Mouse (Mus musculus): ENCODE results near the gene Cntnap5a. TPM values are rescaled to one million over a fixed set of nuclear protein-coding genes. Genes with fewer than 3 reads are reported as not detected.

Gene Cntnap5a
- polyA plus RNA-seq, 1 experiment from 2014 or later: 0.03 TPM

DNA sequence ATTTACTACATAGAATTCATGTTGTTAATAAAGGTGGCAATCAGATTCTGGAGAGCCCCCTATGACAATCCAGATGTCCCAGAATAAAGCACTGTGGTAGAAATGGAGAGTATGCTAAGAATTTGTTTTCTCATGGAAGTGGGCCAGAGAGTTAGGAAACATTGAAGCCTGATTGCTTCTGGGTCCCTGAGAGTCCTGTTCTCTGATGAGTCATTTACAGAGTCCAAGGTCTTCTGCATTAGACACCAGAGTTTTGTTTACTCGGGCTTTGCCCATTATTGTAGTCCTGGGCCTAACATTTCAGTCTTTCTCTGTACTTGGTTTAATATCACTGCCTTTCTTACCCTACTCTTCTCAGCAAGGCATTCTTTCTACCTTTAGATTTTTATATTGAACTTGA, 305.6 kb downstream of the Cntnap5a start:
- Histone ChIP-seq H3K9me3 (ENCODE audit: control insufficient read depth, low read length) (no peaks in the 10 kb centered on the region), H3K4me2 (ENCODE audit: low read depth, low read length, severe bottlenecking) (no peak overlapping the region), H3K36me3 (ENCODE audit: control insufficient read depth, insufficient read depth, low read length) (no peaks in the 10 kb centered on the region), H3K4me3 (ENCODE audit: low read depth, low read length) (no peak overlapping the region), H3K4me1 (replicated peaks; ENCODE audit: control insufficient read depth, insufficient read depth, low read length) (no peaks in the 10 kb centered on the region), H3K27ac (ENCODE audit: low read depth, low read length) (no peak overlapping the region), H3K9ac (ENCODE audit: low read length) (no peak overlapping the region), H3K27me3 (ENCODE audit: control insufficient read depth, insufficient read depth, low read length) (no peaks in the 10 kb centered on the region)
- 87% methylated on average over 1 of the region's 1 CpGs for WGBS
- DNase-seq (ENCODE audit: low spot score) (no peak), ATAC-seq (replicated peaks; ENCODE audit: low FRiP score) (no peak)

GRCm38 (mm10) chr1:116015768-116016167, 331.2 kb downstream of the Cntnap5a start:
- 92% methylated on average over 2 of the region's 2 CpGs for WGBS
- ATAC-seq (replicated peaks; ENCODE audit: low FRiP score): no peak

DNA sequence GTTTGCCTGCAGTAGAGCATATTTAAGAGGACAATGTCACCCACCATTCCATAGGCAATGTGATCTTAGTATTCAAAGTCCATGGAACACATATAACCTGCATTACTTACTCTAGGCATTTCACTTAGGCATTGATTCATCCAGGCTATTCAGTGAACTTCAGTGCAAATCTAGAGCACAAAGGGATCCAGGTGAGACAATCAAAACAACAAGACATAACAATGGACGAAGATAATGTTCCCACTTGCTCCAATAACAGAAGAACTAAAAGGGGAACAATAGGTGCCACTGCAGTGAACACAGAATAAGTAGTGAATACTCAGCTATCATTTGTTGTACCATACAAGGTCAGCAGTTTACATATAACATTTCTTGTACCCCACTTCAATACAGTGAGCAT, 345.1 kb downstream of the Cntnap5a start:
- Histone ChIP-seq H3K9ac (ENCODE audit: low read length) (no peak overlapping the region), H3K9me3 (ENCODE audit: control insufficient read depth, low read length) (no peaks in the 10 kb centered on the region), H3K36me3 (ENCODE audit: control insufficient read depth, insufficient read depth, low read length) (no peaks in the 10 kb centered on the region), H3K27ac (ENCODE audit: low read depth, low read length) (no peak overlapping the region), H3K27me3 (ENCODE audit: control insufficient read depth, insufficient read depth, low read length) (no peaks in the 10 kb centered on the region), H3K4me3 (ENCODE audit: low read depth, low read length) (no peak overlapping the region), H3K4me1 (replicated peaks; ENCODE audit: control insufficient read depth, insufficient read depth, low read length) (no peaks in the 10 kb centered on the region), H3K4me2 (ENCODE audit: low read depth, low read length, severe bottlenecking) (no peak overlapping the region)
- 89% methylated on average over 1 of the region's 1 CpGs for WGBS
- ATAC-seq (replicated peaks; ENCODE audit: low FRiP score): no peak
- no peak for DNase-seq (ENCODE audit: low spot score)

More at GRCm38 (mm10) chr1:116015768-116016167, 331.2 kb downstream of the Cntnap5a start:
- DNase-seq (ENCODE audit: low spot score): no peak
- Histone ChIP-seq H3K4me1 (replicated peaks; ENCODE audit: control insufficient read depth, insufficient read depth, low read length) (no peaks in the 10 kb centered on the region), H3K36me3 (ENCODE audit: control insufficient read depth, insufficient read depth, low read length) (no peaks in the 10 kb centered on the region), H3K9ac (ENCODE audit: low read length) (no peak overlapping the region), H3K4me2 (ENCODE audit: low read depth, low read length, severe bottlenecking) (no peak overlapping the region), H3K27me3 (ENCODE audit: control insufficient read depth, insufficient read depth, low read length) (no peaks in the 10 kb centered on the region), H3K4me3 (ENCODE audit: low read depth, low read length) (no peak overlapping the region), H3K9me3 (ENCODE audit: control insufficient read depth, low read length) (no peaks in the 10 kb centered on the region), H3K27ac (ENCODE audit: low read depth, low read length) (no peak overlapping the region)

DNA sequence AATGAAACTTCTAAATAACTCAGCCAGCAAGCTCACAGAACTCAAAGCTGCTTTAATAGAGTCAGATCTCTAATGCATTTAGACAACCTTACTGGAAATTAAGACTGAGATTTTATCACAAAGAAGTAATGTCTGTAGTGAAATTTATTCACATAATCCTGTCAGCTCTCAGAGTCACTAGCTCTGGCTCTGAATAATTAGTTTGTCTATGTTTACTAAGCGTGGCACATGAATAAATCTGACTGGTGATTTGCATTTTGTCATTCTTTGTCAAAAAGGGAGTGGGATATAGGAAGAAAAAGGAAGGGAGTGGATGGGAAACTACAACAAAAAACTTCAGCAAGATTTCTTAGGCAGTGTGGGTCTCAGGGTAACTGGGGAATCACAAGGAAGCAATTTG, 351.3 kb downstream of the Cntnap5a start:
- no peaks in the 10 kb centered on the region for H3K9me3 ChIP-seq (ENCODE audit: control insufficient read depth, low read length)
- 30% methylated on average over 1 of the region's 1 CpGs for WGBS
- no peak overlapping the region for H3K4me2 ChIP-seq (ENCODE audit: low read depth, low read length, severe bottlenecking)
- H3K27me3 ChIP-seq (ENCODE audit: control insufficient read depth, insufficient read depth, low read length): no peaks in the 10 kb centered on the region
- DNase-seq (ENCODE audit: low spot score) (no peak), ATAC-seq (replicated peaks; ENCODE audit: low FRiP score) (no peak)
- H3K9ac ChIP-seq (ENCODE audit: low read length): no peak overlapping the region
- H3K4me1 ChIP-seq (replicated peaks; ENCODE audit: control insufficient read depth, insufficient read depth, low read length): no peaks in the 10 kb centered on the region
- no peaks in the 10 kb centered on the region for H3K36me3 ChIP-seq (ENCODE audit: control insufficient read depth, insufficient read depth, low read length)
- H3K27ac ChIP-seq (ENCODE audit: low read depth, low read length): no peak overlapping the region
- H3K4me3 ChIP-seq (ENCODE audit: low read depth, low read length): no peak overlapping the region

- Histone ChIP-seq H3K9ac (ENCODE audit: low read length) (no peak overlapping the region), H3K4me3 (ENCODE audit: low read depth, low read length) (no peak overlapping the region), H3K27ac (ENCODE audit: low read depth, low read length) (no peak overlapping the region), H3K4me1 (replicated peaks; ENCODE audit: control insufficient read depth, insufficient read depth, low read length) (no peaks in the 10 kb centered on the region), H3K4me2 (ENCODE audit: low read depth, low read length, severe bottlenecking) (no peak overlapping the region), H3K9me3 (ENCODE audit: control insufficient read depth, low read length) (no peaks in the 10 kb centered on the region), H3K27me3 (ENCODE audit: control insufficient read depth, insufficient read depth, low read length) (no peaks in the 10 kb centered on the region), H3K36me3 (ENCODE audit: control insufficient read depth, insufficient read depth, low read length) (no peaks in the 10 kb centered on the region)
- ATAC-seq (replicated peaks; ENCODE audit: low FRiP score) (no peak), DNase-seq (ENCODE audit: low spot score) (no peak)
- WGBS: 90% methylated on average over 2 of the region's 2 CpGs
Measured at GRCm38 (mm10) chr1:116036894-116037293, 352.3 kb downstream of the Cntnap5a start.

- DNase-seq (ENCODE audit: low spot score) (no peak), ATAC-seq (replicated peaks; ENCODE audit: low FRiP score) (no peak)
- H3K4me1 ChIP-seq (replicated peaks; ENCODE audit: control insufficient read depth, insufficient read depth, low read length): no peaks in the 10 kb centered on the region
- H3K4me3 ChIP-seq (ENCODE audit: low read depth, low read length): no peak overlapping the region
- no peaks in the 10 kb centered on the region for H3K36me3 ChIP-seq (ENCODE audit: control insufficient read depth, insufficient read depth, low read length)
- no peaks in the 10 kb centered on the region for H3K9me3 ChIP-seq (ENCODE audit: control insufficient read depth, low read length)
- WGBS: 68% methylated on average over 1 of the region's 1 CpGs
- H3K27me3 ChIP-seq (ENCODE audit: control insufficient read depth, insufficient read depth, low read length): no peaks in the 10 kb centered on the region
- H3K9ac ChIP-seq (ENCODE audit: low read length): no peak overlapping the region
- H3K27ac ChIP-seq (ENCODE audit: low read depth, low read length): no peak overlapping the region
- no peak overlapping the region for H3K4me2 ChIP-seq (ENCODE audit: low read depth, low read length, severe bottlenecking)
Measured at GRCm38 (mm10) chr1:116044083-116044482, 359.5 kb downstream of the Cntnap5a start.

DNA sequence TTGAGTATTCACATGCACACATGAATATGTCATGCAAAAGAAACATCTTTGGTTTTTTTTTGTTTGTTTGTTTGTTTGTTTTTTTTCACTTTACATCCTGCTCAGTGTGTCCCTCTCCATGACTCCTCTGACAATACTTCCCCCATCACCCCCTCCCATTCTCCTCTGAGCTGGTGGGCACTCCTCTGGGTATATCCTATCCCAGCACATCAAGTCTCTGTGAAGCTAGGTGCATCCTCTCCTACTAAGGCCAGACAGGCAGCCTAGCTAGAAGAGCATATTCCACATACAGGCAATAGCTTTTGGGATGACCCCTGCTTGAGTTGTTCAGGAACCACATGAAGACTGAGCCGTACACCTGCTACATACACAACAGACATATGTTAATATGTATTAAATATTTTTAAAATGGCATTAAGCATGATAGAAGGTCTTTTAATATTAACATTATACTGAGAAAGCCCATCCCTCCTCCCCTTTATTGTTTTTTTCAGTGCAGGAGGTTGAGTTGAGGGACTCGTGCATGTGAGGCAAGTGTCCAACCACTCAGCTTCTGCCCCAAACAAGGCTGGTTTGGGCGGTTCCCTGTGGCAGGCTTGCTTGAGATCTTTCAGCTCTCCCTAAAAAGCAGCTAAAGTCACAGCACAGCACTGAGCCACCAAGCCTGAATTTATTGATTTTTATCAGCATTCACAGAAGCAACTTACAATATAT, 422.6 kb downstream of the Cntnap5a start:
- H3K4me1 ChIP-seq (replicated peaks; ENCODE audit: control insufficient read depth, insufficient read depth, low read length): no peaks in the 10 kb centered on the region
- 93% methylated on average over 3 of the region's 3 CpGs for WGBS
- no peaks in the 10 kb centered on the region for H3K9me3 ChIP-seq (ENCODE audit: control insufficient read depth, low read length)
- H3K27ac ChIP-seq (ENCODE audit: low read depth, low read length): no peak overlapping the region
- H3K4me3 ChIP-seq (ENCODE audit: low read depth, low read length): no peak overlapping the region
- ATAC-seq (replicated peaks; ENCODE audit: low FRiP score): no peak
- no peak for DNase-seq (ENCODE audit: low spot score)
- no peak overlapping the region for H3K9ac ChIP-seq (ENCODE audit: low read length)
- no peaks in the 10 kb centered on the region for H3K27me3 ChIP-seq (ENCODE audit: control insufficient read depth, insufficient read depth, low read length)
- no peak overlapping the region for H3K4me2 ChIP-seq (ENCODE audit: low read depth, low read length, severe bottlenecking)
- H3K36me3 ChIP-seq (ENCODE audit: control insufficient read depth, insufficient read depth, low read length): no peaks in the 10 kb centered on the region

DNA sequence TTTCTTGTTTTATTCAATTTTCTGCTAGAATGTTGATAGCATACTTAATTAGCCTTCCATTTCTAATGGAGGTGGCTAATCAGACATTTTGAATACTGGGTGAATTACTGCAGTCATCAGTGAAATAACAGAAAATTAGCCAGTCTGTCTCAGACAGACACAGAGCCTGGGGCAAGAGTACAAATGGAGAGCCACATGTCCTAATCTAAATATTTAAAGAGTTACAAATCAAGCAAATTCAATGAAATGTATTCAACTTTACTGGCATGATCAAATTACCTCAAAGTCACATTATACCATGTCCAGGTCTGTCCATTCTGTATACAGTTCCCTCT, 423.1 kb downstream of the Cntnap5a start:
- DNase-seq (ENCODE audit: low spot score): no peak
- H3K4me2 ChIP-seq (ENCODE audit: low read depth, low read length, severe bottlenecking): no peak overlapping the region

GRCm38 (mm10) chr1:116108381-116108780, 423.8 kb downstream of the Cntnap5a start:
- Histone ChIP-seq H3K4me1 (replicated peaks; ENCODE audit: control insufficient read depth, insufficient read depth, low read length) (no peaks in the 10 kb centered on the region), H3K27ac (ENCODE audit: low read depth, low read length) (no peak overlapping the region), H3K27me3 (ENCODE audit: control insufficient read depth, insufficient read depth, low read length) (no peaks in the 10 kb centered on the region), H3K9ac (ENCODE audit: low read length) (no peak overlapping the region), H3K4me2 (ENCODE audit: low read depth, low read length, severe bottlenecking) (no peak overlapping the region), H3K4me3 (ENCODE audit: low read depth, low read length) (no peak overlapping the region), H3K9me3 (ENCODE audit: control insufficient read depth, low read length) (no peaks in the 10 kb centered on the region), H3K36me3 (ENCODE audit: control insufficient read depth, insufficient read depth, low read length) (no peaks in the 10 kb centered on the region)
- DNase-seq (ENCODE audit: low spot score) (no peak), ATAC-seq (replicated peaks; ENCODE audit: low FRiP score) (no peak)

More for the DNA sequence above, 423.1 kb downstream of the Cntnap5a start:
- no peak overlapping the region for H3K27ac ChIP-seq (ENCODE audit: low read depth, low read length)
- no peaks in the 10 kb centered on the region for H3K4me1 ChIP-seq (replicated peaks; ENCODE audit: control insufficient read depth, insufficient read depth, low read length)
- H3K27me3 ChIP-seq (ENCODE audit: control insufficient read depth, insufficient read depth, low read length): no peaks in the 10 kb centered on the region
- H3K9me3 ChIP-seq (ENCODE audit: control insufficient read depth, low read length): no peaks in the 10 kb centered on the region
- H3K9ac ChIP-seq (ENCODE audit: low read length): no peak overlapping the region
- no peaks in the 10 kb centered on the region for H3K36me3 ChIP-seq (ENCODE audit: control insufficient read depth, insufficient read depth, low read length)
- ATAC-seq (replicated peaks; ENCODE audit: low FRiP score): no peak
- no peak overlapping the region for H3K4me3 ChIP-seq (ENCODE audit: low read depth, low read length)

Data from forebrain, embryonic 11.5 days (tissue).